In genomic region chr15:75062030-75062574, GRCm38 (mm10) we compare ENCODE assay signal across 8 mouse cellular contexts. TPM values are rescaled to one million over a fixed set of nuclear protein-coding genes. Genes with fewer than 3 reads are reported as not detected.
A peak's percentile ranks its signal among the peaks of the same experiment; 100 is the strongest.
DNase-seq lines count a peak whose midpoint lies in the region; TF ChIP-seq lines count a peak whose summit lies in the region.
"Not testable (repeated sequence)": the region's sequence is repeated elsewhere in the genome, so short reads cannot be mapped to it uniquely, and the experiment has no call there.

No protein-coding gene starts in this region.

- dilution Hi-C loops in CH12.LX (cut with MboI; ENCODE audit: extremely low pct_ligation_motif_present, extremely low pct_unique_long_range_greater_than_20kb, low sequenced_read_pairs) = not testable (repeated sequence)

- TF ChIP-seq RAD21 in CH12.LX (IDR thresholded peaks at IDR 0.05; ENCODE audit: low read depth, low read length) = peak; percentile 48

- peak; percentile 65 to 72 for TF ChIP-seq CTCF in CH12.LX (conservative IDR thresholded peaks at IDR 0.05 in 1 of 2, IDR thresholded peaks at IDR 0.05 in 1 of 2; ENCODE audit: low read depth in 2 of 2, low read length in 2 of 2)
- TF ChIP-seq CTCF in bone marrow, adult 2 months (IDR thresholded peaks at IDR 0.05; ENCODE audit: control insufficient read depth, insufficient read depth, low read length) = peak; percentile 53
- TF ChIP-seq CTCF in layer of hippocampus, adult 2 months (conservative IDR thresholded peaks at IDR 0.05) = peak; percentile 82
- peak; percentile 54 for TF ChIP-seq CTCF in lung, adult 2 months (IDR thresholded peaks at IDR 0.05; ENCODE audit: insufficient read depth, low read length)
- TF ChIP-seq CTCF in thymus, adult 2 months (IDR thresholded peaks at IDR 0.05; ENCODE audit: borderline replicate concordance, control insufficient read depth, extremely low read depth, insufficient read depth, low read length, poor library complexity) = not testable (repeated sequence)

- not testable (repeated sequence) for H3K9me3 ChIP-seq in CH12.LX (replicated peaks; ENCODE audit: low read length); heart, embryonic 10.5 days

- in situ Hi-C loops in CH12.LX (cut with MboI; ENCODE audit: low pct_ligation_motif_present, low pct_unique_long_range_greater_than_20kb, low sequenced_read_pairs) = not testable (repeated sequence)

- not testable (repeated sequence) for H3K79me2 ChIP-seq in CH12.LX (replicated peaks; ENCODE audit: control insufficient read depth, extremely low read depth, insufficient read depth, poor library complexity, severe bottlenecking)

- H3K4me1 ChIP-seq in CH12.LX (ENCODE audit: control insufficient read depth in 1 of 2, insufficient read depth in 2 of 2) = peaks cover 0 to 11% of the 10 kb centered on the region in 2 experiments; a peak in 2 of 4 replicates
- not testable (repeated sequence) for H3K4me1 ChIP-seq in bone marrow, adult 2 months (ENCODE audit: control insufficient read depth, insufficient read depth, low read length); heart, embryonic 10.5 days; lung, adult 2 months (ENCODE audit: control insufficient read depth, insufficient read depth, low read length)
- H3K4me1 ChIP-seq in thymus, adult 2 months (replicated peaks; ENCODE audit: control insufficient read depth, insufficient read depth, low read length) = peaks cover 13% of the 10 kb centered on the region

- DNase-seq in CH12.LX (ENCODE audit: extremely low read depth) = peak; percentile 80
- DNase-seq in embryo, embryonic 9.5 days (ENCODE audit: extremely low spot score) = peak; percentile 51
- peak; percentile 57 for DNase-seq in heart, embryonic 10.5 days (ENCODE audit: low spot score)
- peak in 1 of 2 experiments; percentile 57 for DNase-seq in layer of hippocampus, adult 2 months (ENCODE audit: low spot score in 2 of 2)
- peak; percentile 73 for DNase-seq in lung, adult 2 months
- peak; percentile 42 for DNase-seq in ovary, postnatal 36 days (ENCODE audit: low spot score)
- DNase-seq in thymus, adult 2 months = peak; percentile 86

- H3K9ac ChIP-seq in CH12.LX (ENCODE audit: insufficient read depth, low read depth) = not testable (repeated sequence)

- not testable (repeated sequence) for H3K27ac ChIP-seq in CH12.LX (ENCODE audit: insufficient read depth, low read depth); bone marrow, adult 2 months (ENCODE audit: control insufficient read depth, insufficient read depth, low read depth, low read length, poor library complexity); heart, embryonic 10.5 days; layer of hippocampus, adult 2 months; thymus, adult 2 months (ENCODE audit: control insufficient read depth, insufficient read depth, low read length)

- not testable (repeated sequence) for H3K27me3 ChIP-seq in CH12.LX (replicated peaks); heart, embryonic 10.5 days (ENCODE audit: insufficient read depth, poor library complexity, severe bottlenecking); thymus, adult 2 months (ENCODE audit: control insufficient read depth, insufficient read depth, low read length)

- not testable (repeated sequence) for H3K4me3 ChIP-seq in CH12.LX (replicated peaks in 1 of 3; ENCODE audit: low read depth in 2 of 3, low read length in 2 of 3, poor library complexity in 1 of 3); bone marrow, adult 2 months (replicated peaks; ENCODE audit: control insufficient read depth, low read depth, low read length); heart, embryonic 10.5 days; layer of hippocampus, adult 2 months; lung, adult 2 months (replicated peaks; ENCODE audit: extremely low read depth, low read depth, low read length); thymus, adult 2 months (ENCODE audit: control insufficient read depth, insufficient read depth, low read length)

- not testable (repeated sequence) for H3K4me2 ChIP-seq in CH12.LX (ENCODE audit: insufficient read depth, low read depth, poor library complexity, severe bottlenecking)

- not testable (repeated sequence) for TF ChIP-seq EP300 in CH12.LX (IDR thresholded peaks at IDR 0.05; ENCODE audit: low read length)

- 23% methylated on average over 6 of the region's 6 CpGs for WGBS in bone marrow, adult 2 months
- WGBS in heart, embryonic 10.5 days = 33% methylated on average over 6 of the region's 6 CpGs
- 36% methylated on average over 6 of the region's 6 CpGs for WGBS in lung, adult 2 months
- 44% methylated on average over 6 of the region's 6 CpGs for WGBS in thymus, adult 2 months

- not testable (repeated sequence) for TF ChIP-seq POLR2A in CH12.LX (IDR thresholded peaks at IDR 0.05; ENCODE audit: low read depth, low read length); bone marrow, adult 2 months (IDR thresholded peaks at IDR 0.05; ENCODE audit: borderline replicate concordance, control insufficient read depth, low read depth, low read length); lung, adult 2 months (IDR thresholded peaks at IDR 0.05; ENCODE audit: borderline replicate concordance, extremely low read depth, low read depth, low read length); thymus, adult 2 months (IDR thresholded peaks at IDR 0.05; ENCODE audit: control insufficient read depth, extremely low read depth, insufficient read depth, low read length, poor library complexity)

- not testable (repeated sequence) for H3K36me3 ChIP-seq in CH12.LX (replicated peaks in 1 of 2; ENCODE audit: control insufficient read depth in 1 of 2, insufficient read depth in 1 of 2, low read length in 1 of 2); heart, embryonic 10.5 days; thymus, adult 2 months (ENCODE audit: control insufficient read depth, insufficient read depth, low read length)

TF ChIP-seq in CH12.LX, 34 proteins besides CTCF, POLR2A, EP300 and RAD21:
- TF ChIP-seq SMC3 (IDR thresholded peaks at IDR 0.05; ENCODE audit: low read depth, low read length) = peak; percentile 42

RNA-seq across cellular contexts. Expression of gene Ly6c1, which starts 13.5 kb away (rescaled TPM):
- total RNA-seq in CH12.LX (2012; rRNA removed) = not detected in 2 replicates
- 0.70 TPM in 1 of 2 replicates, not detected in the other for total RNA-seq in CH12.LX (2014; rRNA removed)
- polyA plus RNA-seq in CH12.LX (2012; ENCODE audit: insufficient read length, low read depth) = not detected in 2 replicates
- 19.7 and 38.3 TPM in 2 replicates for polyA plus RNA-seq in bone marrow, adult 2 months (2011; ENCODE audit: insufficient read depth, insufficient read length, low replicate concordance, missing spikeins)
- 0.26 and 0.41 TPM in 2 replicates for polyA plus RNA-seq in heart, embryonic 10.5 days (2016; fragmentation: Nextera tagmentation; extraction: Ambion mirVana)
- 10 to 100 TPM; 62.3 to 66.9 TPM for total RNA-seq in layer of hippocampus, adult 2 months (2021)
- polyA plus RNA-seq in lung, adult 2 months (2012; rRNA removed) = 806 and 848 TPM in 2 replicates
- polyA plus RNA-seq in thymus, adult 2 months (2012; rRNA removed) = 77.4 and 130 TPM in 2 replicates

RNA-seq across cellular contexts. Expression of gene Ly6c2, which starts 49.7 kb away (rescaled TPM):
- total RNA-seq in CH12.LX (2012; rRNA removed) (0.42 and 0.67 TPM in 2 replicates), CH12.LX (2014; rRNA removed) (0.72 and 1.0 TPM in 2 replicates)
- 0.87 and 1.2 TPM in 2 replicates for polyA plus RNA-seq in CH12.LX (2012; ENCODE audit: insufficient read length, low read depth)
- 165 and 459 TPM in 2 replicates for polyA plus RNA-seq in bone marrow, adult 2 months (2011; ENCODE audit: insufficient read depth, insufficient read length, low replicate concordance, missing spikeins)
- not detected in 2 replicates for polyA plus RNA-seq in heart, embryonic 10.5 days (2016; fragmentation: Nextera tagmentation; extraction: Ambion mirVana)
- total RNA-seq in layer of hippocampus, adult 2 months (2021) = 1 to 10 TPM; 2.6 to 4.6 TPM
- polyA plus RNA-seq in lung, adult 2 months (2012; rRNA removed) = 37.1 and 42.9 TPM in 2 replicates
- 99.7 and 179 TPM in 2 replicates for polyA plus RNA-seq in thymus, adult 2 months (2012; rRNA removed)

Comparison
In these comparisons a context has a peak if more than half of its experiments do, and no peak if none do; other contexts are left out.
1. RNA of gene Ly6c1, which starts 13.5 kb away (polyA plus RNA-seq): 806 to 848 TPM in lung, adult 2 months, 77.4 to 130 TPM in thymus, adult 2 months and 19.7 to 38.3 TPM in bone marrow, adult 2 months; 0.26 to 0.41 TPM in heart, embryonic 10.5 days and not detected in CH12.LX; every median in the first group is over 10 times any median in the second.
2. RNA of gene Ly6c2, which starts 49.7 kb away (polyA plus RNA-seq): 165 to 459 TPM in bone marrow, adult 2 months, 99.7 to 179 TPM in thymus, adult 2 months and 37.1 to 42.9 TPM in lung, adult 2 months; 0.87 to 1.2 TPM in CH12.LX and not detected in heart, embryonic 10.5 days; every median in the first group is over 10 times any median in the second.